Mouse (Mus musculus) cerebellum, adult 2 months (tissue): ENCODE measurements at regions not wholly inside any gene's neighbourhood (a gene's known extent, or its start where the extent isn't known, plus 50 kb on each side); places are given as distances from the start of the nearest gene placed in this dataset.

Experiments used
- CTCF ChIP-seq: fragments of 200-500 bp; IDR thresholded peaks from 2 replicates; pipeline ENCODE4 v1.5.1; 2011; ENCODE audit warnings: low read depth, mild to moderate bottlenecking, control low read depth, low read length, moderate library complexity, borderline replicate concordance; ENCODE audit not compliant: insufficient read depth
- POLR2A ChIP-seq: fragments of 200-500 bp; IDR thresholded peaks from 2 replicates; pipeline ENCODE4 v1.6.1; 2011; ENCODE audit warnings: low read length, control low read depth, borderline replicate concordance; ENCODE audit not compliant: insufficient read depth

DNA sequence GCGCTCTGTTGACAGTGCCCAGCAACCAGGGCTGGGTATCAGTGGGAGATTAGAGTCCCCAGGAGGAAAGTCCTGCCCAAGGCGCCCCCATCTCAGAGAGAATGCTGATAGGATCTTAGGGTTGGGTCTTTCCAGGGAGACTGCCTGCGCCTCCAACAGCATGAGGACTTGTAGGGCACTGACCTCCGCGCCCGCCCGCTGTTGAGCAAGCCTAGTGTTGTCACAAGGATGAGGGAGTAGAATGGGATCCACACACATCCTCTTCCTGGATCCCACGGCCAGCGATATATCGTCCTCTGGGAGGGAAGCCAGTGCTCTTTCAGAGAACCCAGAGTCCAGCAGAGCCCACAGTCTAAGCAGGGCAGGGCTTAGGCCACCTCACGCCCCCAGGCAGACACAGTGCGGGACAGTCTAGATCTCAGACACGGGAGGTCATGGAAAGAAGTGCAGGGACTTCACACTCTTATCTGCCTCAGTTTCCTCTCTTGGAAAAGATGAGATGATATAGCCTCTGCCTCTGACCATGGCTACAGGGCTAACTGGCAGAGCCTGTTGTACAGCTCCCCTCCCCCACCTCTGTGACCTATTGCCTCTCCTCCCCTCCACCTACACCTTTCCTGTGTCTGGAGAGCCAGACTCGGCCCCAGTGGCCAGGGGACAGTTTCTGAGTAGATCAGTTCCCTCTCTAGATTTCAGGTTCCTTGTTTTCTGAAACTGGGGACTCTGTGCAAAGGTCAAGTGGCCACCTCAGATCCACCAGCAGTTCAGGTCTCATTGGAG, 52.0 kb upstream of the Dusp5 start:
- TF ChIP-seq POLR2A = no peak
- TF ChIP-seq CTCF = no peak
